Mouse (Mus musculus) thymus, postnatal 14 days (tissue): Measurements from ENCODE around the gene Krt71.
"Not testable (repeated sequence)": the region's sequence is repeated elsewhere in the genome, so short reads cannot be mapped to it uniquely, and the experiment has no call there.

Source experiments
- DNase-seq: peaks from one replicate; pipeline ENCODE4 v3.0.0; 2021

Krt71 gene

DNA sequence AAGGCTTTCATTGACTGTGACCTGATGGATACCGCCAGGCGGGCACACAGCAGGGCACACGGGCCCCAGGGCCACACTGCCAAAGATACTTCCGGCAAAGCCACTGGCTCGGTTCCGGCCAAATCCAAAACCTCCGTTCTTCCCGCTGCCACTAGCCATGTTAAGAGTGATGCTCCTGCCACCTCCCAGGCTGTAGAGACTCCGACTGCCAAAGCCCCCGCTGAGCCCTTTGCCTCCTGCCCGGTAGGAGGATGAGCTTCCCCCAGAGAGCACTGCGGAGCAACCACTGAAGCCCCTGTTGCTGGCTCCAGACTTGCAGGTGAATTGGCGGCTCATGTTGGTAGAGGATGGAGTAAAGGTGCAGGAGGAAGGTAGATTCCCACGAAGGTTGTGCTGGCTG lies at the start of gene Krt71:
Krt71 (minus strand) TSS at position 399 of the 400 bp plus-strand sequence.
- no peak for DNase-seq

DNA sequence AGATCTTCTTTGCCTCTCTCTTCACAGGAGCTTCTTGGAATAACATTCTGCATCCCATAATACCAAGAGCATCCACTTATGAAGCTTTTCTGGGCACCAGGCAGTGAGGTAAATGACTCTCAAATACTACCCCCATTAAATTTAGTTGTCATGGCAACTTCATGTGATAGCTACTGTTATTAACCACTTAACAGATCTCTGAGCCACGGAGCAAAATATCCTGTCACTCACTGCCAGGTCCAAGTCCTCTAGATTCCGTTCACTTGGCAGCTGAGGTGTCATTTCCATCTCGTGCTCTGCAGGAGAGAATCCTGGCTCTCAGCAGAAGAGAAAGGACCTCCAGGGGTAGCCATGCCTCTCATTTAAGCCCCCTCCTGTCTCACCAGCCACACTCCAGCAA lies 48.0 kb upstream of the Krt71 start:
- DNase-seq, result no peak

- no peak for DNase-seq
These were observed 43.5 kb upstream of the Krt71 start, which contains the start of gene Krt72 for GRCm38 (mm10) chr15:101786360-101786759. Gene Krt72, minus strand, starts transcription at chr15:101786460.

DNA sequence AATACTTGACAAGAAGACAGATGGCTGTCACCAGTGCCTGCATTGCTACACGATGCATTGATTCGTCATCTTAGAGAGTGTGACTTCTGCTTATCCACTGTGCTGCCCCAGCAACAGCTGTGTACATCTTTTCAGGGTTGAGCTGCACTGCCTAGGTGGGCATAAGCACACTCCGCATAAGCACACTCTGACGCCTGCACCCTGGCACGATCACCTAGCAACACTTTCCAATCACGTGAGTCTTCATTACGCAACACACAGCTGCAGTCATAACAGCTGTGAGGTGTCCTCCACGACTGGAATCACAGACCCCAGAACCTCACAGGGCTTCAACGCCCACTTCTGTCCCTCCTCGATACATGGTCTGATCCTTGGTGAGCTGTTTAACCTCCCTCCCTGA lies 30.5 kb upstream of the Krt71 start:
- DNase-seq, result no peak

DNA sequence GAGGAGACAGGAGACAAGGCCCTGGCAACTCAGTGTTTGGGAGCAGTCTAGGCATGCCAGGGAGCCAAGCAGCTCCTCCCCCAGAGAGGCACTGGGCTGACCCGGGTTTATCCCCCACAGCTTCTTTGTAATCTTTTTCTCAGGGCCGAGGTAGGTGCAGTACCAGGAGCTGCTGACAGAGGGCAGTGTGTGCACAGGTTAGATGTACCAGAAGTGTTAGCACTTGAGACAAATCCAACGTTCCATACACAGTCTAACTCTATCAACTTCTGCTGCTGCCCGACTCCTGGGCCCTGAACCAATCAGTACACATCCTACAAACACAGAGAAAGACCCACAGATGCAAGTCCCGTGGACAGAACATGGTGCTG lies 29.8 kb upstream of the Krt71 start:
- DNase-seq, result peak; percentile 75

DNA sequence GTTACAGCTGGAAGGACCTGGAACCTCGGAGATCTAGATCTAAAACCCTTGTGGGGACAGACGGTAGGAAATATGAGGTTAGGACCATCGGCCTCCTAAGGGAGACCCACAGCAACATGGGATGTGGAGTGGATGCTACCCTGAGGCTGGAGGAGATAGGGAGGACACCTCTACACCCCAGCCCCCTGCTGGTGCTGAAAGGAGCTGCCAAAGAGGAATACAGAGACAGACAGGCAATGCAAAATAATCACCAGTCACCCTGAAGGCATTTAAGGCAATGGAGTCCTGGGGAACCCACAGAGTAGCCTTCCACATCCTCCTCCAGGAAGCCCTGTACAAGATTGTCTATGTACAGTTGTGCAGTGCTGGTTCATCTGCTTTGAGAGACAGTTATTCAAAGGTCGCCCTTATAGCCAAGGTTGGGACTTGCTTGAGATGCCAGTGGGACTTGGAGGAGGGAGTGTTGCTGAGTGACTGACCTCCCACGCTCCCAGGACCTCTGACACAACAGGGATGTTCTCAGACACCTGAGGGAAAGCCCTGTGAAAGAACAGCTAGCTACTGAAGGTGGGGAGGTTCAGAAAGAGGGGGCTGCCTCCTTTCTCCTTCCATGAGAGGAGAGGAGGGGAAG lies 29.3 kb upstream of the Krt71 start:
- no peak for DNase-seq

- DNase-seq, result no peak
These were observed 27.3 kb upstream of the Krt71 start for GRCm38 (mm10) chr15:101770226-101770625.

GRCm38 (mm10) chr15:101737786-101738185 lies 5.1 kb downstream of the Krt71 start:
- DNase-seq, result no peak

DNA sequence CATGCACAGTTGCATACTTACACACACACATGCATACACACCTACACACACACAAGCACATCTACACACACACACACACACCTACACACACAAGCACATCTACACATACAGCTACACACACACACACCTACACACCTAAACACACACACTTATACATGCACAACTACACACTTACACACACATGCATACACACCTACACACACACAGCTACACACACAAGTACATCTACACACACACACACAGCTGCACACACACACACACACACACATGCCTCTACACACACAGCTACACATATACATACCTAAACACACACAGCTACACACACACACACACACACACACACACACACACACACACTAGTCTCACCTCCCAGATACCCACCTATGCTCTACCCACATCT lies 12.3 kb downstream of the Krt71 start:
- DNase-seq, result no peak

- no peak for DNase-seq
These were observed 18.2 kb downstream of the Krt71 start for GRCm38 (mm10) chr15:101724686-101725085.

DNA sequence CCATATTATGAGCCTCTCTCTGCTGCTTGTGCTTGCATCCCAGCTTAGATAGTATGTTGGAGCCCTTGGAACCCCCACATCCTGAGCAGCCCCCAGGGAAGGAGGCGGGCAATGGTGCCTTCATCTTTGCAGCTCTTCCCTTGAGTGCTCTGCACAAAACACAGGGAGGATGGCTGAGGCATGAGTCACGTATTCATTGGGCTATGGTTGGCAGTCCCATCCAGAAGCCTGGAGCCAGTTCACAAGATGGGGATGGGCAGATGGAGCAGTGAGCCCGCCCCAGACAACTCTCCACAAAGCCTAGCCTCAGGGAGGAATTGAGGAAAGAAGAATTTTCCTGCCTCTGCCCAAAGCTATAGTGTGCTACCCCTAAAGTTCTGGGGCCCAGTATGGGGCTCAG lies 27.1 kb downstream of the Krt71 start:
- DNase-seq, result no peak

DNA sequence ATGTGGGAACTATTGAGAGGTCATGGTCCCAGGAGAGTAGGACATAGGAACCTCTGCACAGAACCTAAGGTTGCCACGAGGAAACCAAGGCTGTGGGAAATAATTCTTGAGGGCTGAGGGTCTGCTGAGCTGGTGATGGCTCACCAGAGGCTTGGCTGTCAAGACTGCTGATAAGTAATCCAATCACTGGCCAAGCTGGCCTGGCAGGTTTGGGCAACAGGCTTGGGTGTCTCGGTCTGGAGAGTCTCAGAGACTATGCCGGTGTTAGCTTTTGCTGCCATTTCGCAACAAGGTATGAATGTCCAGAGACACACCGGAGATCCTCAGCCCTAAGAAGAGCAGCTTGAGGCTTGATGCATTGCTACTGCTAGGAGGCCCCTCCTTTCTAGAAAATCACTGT lies 28.6 kb downstream of the Krt71 start:
- DNase-seq, result no peak

GRCm38 (mm10) chr15:101713731-101714130 lies 29.2 kb downstream of the Krt71 start:
- no peak for DNase-seq

DNA sequence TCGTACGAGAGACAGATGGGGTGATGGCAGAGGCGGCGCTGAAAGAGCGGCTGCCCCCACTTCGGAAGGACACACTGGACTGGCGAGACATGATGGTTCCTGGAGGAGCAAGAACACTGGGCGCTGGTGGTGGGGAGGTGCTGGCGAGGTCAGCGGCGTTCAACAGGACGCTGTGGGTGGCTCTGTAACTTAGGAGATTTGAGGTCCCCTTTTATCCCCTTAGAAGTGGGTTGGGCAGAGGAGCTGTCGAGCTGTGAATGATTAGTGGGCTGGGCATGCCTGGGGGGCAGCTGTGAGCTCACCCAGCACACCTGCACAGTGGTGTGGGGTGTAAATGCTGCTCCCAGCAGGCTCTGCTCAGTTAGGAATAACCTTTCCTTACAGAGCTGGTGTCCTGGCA lies 30.2 kb downstream of the Krt71 start, which contains the start of gene Krt5:
Krt5 (minus strand) TSS at position 179 of the 400 bp plus-strand sequence.
- DNase-seq, result no peak

GRCm38 (mm10) chr15:101708683-101709082 lies 34.2 kb downstream of the Krt71 start:
- no peak for DNase-seq

DNA sequence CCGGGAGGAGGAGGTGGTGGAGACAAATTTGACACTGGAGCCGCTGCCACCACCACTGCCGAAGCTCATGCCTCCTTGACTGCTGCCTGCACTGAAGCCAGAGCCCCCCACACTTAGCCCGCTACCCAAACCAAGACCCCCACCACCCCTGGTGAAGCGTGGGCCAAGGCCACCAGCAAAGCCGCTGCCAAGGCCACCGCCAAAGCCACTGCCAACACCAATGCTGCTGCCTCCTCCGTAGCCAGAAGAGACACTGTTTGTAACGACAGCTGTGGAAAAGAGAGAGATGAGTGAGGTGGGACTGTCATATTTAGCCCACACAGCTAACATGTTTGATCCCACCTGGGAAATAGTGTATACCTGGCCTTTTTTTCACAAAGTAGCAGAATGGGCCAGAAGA lies 35.5 kb downstream of the Krt71 start:
- no peak for DNase-seq

GRCm38 (mm10) chr15:101704066-101704465 lies 38.8 kb downstream of the Krt71 start:
- DNase-seq, result no peak

DNA sequence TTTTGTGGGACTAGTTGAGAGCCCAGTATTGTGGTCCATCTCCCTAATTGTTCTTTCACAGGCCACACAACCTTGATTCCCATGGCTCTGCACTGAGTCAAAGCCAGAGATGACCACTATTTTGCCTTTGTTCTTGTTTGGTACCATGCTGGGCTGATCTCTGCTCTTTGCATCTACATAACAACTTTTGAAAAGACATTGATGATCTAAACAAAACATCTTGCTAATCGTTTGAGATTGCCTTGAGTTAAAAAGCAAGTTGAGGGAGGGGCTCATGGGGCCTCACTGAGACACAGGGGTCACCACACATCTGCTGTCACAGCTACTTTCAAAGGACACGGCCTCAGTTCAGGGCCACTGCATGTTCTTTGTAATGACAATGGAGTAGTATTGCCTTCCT lies 40.5 kb downstream of the Krt71 start:
- DNase-seq, result no peak

GRCm38 (mm10) chr15:101699866-101700265 lies 43.0 kb downstream of the Krt71 start:
- DNase-seq, result no peak

- no peak for DNase-seq
These were observed 43.7 kb downstream of the Krt71 start for GRCm38 (mm10) chr15:101699192-101699591.

- DNase-seq, result no peak
These were observed 45.4 kb downstream of the Krt71 start for GRCm38 (mm10) chr15:101697326-101698188.

DNA sequence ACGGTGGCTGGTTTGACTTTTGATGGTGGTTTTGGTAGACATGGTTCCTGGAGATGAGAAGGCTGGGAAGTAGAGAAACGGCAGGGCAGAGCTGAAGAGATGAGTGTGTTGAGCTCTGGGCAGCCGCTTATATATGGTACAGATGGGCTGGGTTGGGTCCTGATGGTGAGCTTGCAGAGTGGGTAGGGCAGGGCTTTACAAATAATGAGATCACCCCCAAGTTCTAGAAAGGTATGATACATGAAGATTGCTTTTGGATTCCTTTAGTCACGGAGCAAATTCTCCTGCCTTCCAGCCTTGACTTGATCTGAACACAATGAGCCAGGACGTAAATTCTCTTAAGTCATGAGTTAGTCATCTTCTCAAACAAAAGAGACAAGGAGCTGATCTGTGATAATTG lies 48.7 kb downstream of the Krt71 start, which contains the start of gene Krt6a:
Krt6a (minus strand) TSS at position 101 of the 400 bp plus-strand sequence.
- no peak for DNase-seq

GRCm38 (mm10) chr15:101690460-101690859 lies 52.4 kb downstream of the Krt71 start:
- DNase-seq, result not testable (repeated sequence)

DNA sequence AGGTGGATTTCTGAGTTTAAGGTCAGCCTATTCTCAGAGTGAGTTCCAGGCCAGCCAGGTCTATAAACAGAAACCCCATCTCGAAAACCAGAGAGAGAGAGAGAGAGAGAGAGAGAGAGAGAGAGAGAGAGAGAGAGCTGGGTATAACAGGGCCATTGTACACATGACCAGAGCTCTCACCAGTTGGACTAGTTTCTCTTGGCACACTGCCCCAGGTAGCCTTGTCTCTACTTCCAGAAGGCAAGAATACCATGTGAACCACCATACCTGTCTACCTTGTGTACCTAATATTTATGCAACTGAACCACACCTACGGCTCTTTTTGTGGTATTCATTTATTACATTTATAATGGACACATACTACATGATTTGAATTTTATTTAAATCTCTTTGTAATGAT lies 54.7 kb downstream of the Krt71 start:
- no peak for DNase-seq
